Mouse (Mus musculus) liver, adult 2 months (tissue): ENCODE data around the gene Tead1.

Experiments
- CTCF ChIP-seq: fragments of 200-500 bp; IDR thresholded peaks from 2 replicates; pipeline ENCODE4 v1.5.1; 2011; ENCODE audit warnings: low read depth, low read length, control low read depth
- POLR2A ChIP-seq: fragments of 200-500 bp; IDR thresholded peaks from 2 replicates; pipeline ENCODE4 v1.6.1; 2011; ENCODE audit warnings: low read length, control low read depth; ENCODE audit not compliant: insufficient read depth; ENCODE audit errors: extremely low read depth

DNA sequence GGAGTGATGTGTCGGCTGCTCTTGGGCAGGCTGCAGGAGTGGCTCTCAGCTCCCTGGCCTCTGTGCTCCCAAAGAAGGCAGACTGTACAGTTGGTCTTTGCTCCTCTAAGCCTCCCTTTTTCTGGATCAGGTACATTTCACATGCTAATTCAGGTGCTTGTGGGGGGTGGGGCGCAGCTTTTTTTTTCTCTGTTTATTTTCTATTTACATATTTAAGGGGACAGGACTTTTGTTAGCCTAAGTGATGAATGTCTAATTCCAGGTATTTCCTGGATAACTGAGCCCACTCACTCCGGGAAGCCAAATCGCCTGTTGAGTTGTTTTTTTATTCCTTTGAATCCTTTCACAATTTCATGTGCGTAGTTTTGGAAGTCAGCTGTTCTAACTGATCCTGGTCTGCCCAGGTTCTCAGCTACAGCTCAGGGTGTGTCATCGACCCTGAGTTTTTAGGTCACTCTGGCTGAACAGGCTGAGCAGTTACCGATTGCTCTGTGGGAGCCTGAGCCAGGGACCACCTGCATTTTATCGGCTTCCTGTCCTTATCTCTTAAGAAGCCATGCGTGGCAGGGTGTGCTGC, 9.4 kb downstream of the Tead1 start:
- TF ChIP-seq CTCF, result no peak
- no peak for TF ChIP-seq POLR2A
